Mouse (Mus musculus) thymus, adult 2 months (tissue): Measurements from ENCODE around the gene Mrpl34. TPM values are rescaled to one million over a fixed set of nuclear protein-coding genes. Genes with fewer than 3 reads are reported as not detected.

Experiments
- DNase-seq: peaks from one replicate; pipeline ENCODE4 v3.0.0; 2021
- H3K27ac ChIP-seq: fragments of 200-500 bp; 2 replicates; pipeline ENCODE4 v1.5.1; 2012; ENCODE audit warnings: low read length, control low read depth; ENCODE audit not compliant: control insufficient read depth, insufficient read depth
- H3K27me3 ChIP-seq: fragments of 200-500 bp; 2 replicates; pipeline ENCODE4 v1.6.1; 2012; ENCODE audit warnings: mild to moderate bottlenecking, low read length, moderate library complexity, mixed read lengths; ENCODE audit not compliant: control insufficient read depth, insufficient read depth
- H3K36me3 ChIP-seq: fragments of 200-500 bp; 2 replicates; pipeline ENCODE4 v1.6.1; 2012; ENCODE audit warnings: mild to moderate bottlenecking, low read length, moderate library complexity; ENCODE audit not compliant: control insufficient read depth, insufficient read depth
- H3K4me1 ChIP-seq: fragments of 200-500 bp; replicated peaks from 2 replicates; pipeline ENCODE4 v1.6.1; 2012; ENCODE audit warnings: low read length; ENCODE audit not compliant: control insufficient read depth, insufficient read depth
- H3K4me3 ChIP-seq: fragments of 200-500 bp; 2 replicates; pipeline ENCODE4 v1.5.1; 2012; ENCODE audit warnings: mild to moderate bottlenecking, low read length, control low read depth, moderate library complexity; ENCODE audit not compliant: control insufficient read depth, insufficient read depth
- CTCF ChIP-seq: fragments of 200-500 bp; IDR thresholded peaks from 2 replicates; pipeline ENCODE4 v1.5.1; 2012; ENCODE audit warnings: mild to moderate bottlenecking, control low read depth, low read length, moderate library complexity, borderline replicate concordance; ENCODE audit not compliant: control insufficient read depth, poor library complexity, insufficient read depth; ENCODE audit errors: extremely low read depth
- POLR2A ChIP-seq: fragments of 200-500 bp; IDR thresholded peaks from 2 replicates; pipeline ENCODE4 v1.6.1; 2012; ENCODE audit warnings: mild to moderate bottlenecking, low read length, control low read depth, moderate library complexity; ENCODE audit not compliant: control insufficient read depth, poor library complexity, insufficient read depth; ENCODE audit errors: extremely low read depth
- WGBS: fragments of 180-500 bp; shearing (Covaris S2); methylation state at CpG from one replicate; pipeline ENCODE4 v1.1.7; 2018; 5-methylcytosine and 5-hydroxymethylcytosine counted together
- polyA plus RNA-seq: library from polyadenylated mRNA; depleted of rRNA; stranded (reverse); fragments of >200 nt; gene quantifications from 2 replicates; pipeline ENCODE4 v1.2.3, GENCODE M21; 2012

Gene Mrpl34
- polyA plus RNA-seq, 1 experiment: 125 TPM

- 79% methylated on average over 4 of the region's 4 CpGs for WGBS
- no peaks in the 10 kb centered on the region for H3K27me3 ChIP-seq
Observed at GRCm38 (mm10) chr8:71451337-71451736, 13.4 kb upstream of the Mrpl34 start.

GRCm38 (mm10) chr8:71451777-71452176, 13.0 kb upstream of the Mrpl34 start:
- 81% methylated on average over 11 of the region's 11 CpGs for WGBS
- H3K4me3 ChIP-seq: no peak overlapping the region
- no peak for TF ChIP-seq POLR2A
- no peak for TF ChIP-seq CTCF
- peaks cover 2% of the 10 kb centered on the region; the same call in 1 of the 2 replicates for H3K36me3 ChIP-seq
- no peak for DNase-seq
- no peak overlapping the region for H3K27ac ChIP-seq
- 0 out of 2 replicates have a peak, but pooled peaks cover 3% of the 10 kb centered on the region for H3K4me1 ChIP-seq
- H3K27me3 ChIP-seq: no peaks in the 10 kb centered on the region

More at GRCm38 (mm10) chr8:71451337-71451736, 13.4 kb upstream of the Mrpl34 start:
- Histone ChIP-seq H3K4me1 (0 out of 2 replicates have a peak, but pooled peaks cover 3% of the 10 kb centered on the region), H3K36me3 (no peaks in the 10 kb centered on the region; the same call in 1 of the 2 replicates), H3K27ac (no peak overlapping the region), H3K4me3 (no peak overlapping the region)
- TF ChIP-seq POLR2A (no peak), CTCF (no peak)
- DNase-seq: no peak

- WGBS: 85% methylated on average over 2 of the region's 2 CpGs
- DNase-seq: no peak
- 0 out of 2 replicates have a peak, but pooled peaks cover 3% of the 10 kb centered on the region for H3K4me1 ChIP-seq
- H3K27ac ChIP-seq: no peak overlapping the region
- no peaks in the 10 kb centered on the region for H3K27me3 ChIP-seq
- TF ChIP-seq CTCF (no peak), POLR2A (no peak)
- peaks cover 11% of the 10 kb centered on the region for H3K36me3 ChIP-seq
- no peak overlapping the region for H3K4me3 ChIP-seq
Observed at GRCm38 (mm10) chr8:71452669-71453068, 12.1 kb upstream of the Mrpl34 start.

- H3K36me3 ChIP-seq: peaks cover 30% of the 10 kb centered on the region
- 0 out of 2 replicates have a peak, but pooled peaks cover 3% of the 10 kb centered on the region for H3K4me1 ChIP-seq
- no peaks in the 10 kb centered on the region for H3K27me3 ChIP-seq
- whole genome bisulfite sequencing: 92% methylated on average over 8 of the region's 8 CpGs
- H3K4me3 ChIP-seq: no peak overlapping the region
- TF ChIP-seq CTCF (no peak), POLR2A (no peak)
- DNase-seq: no peak
- no peak overlapping the region for H3K27ac ChIP-seq
Observed at GRCm38 (mm10) chr8:71454668-71455067, 10.1 kb upstream of the Mrpl34 start.

DNA sequence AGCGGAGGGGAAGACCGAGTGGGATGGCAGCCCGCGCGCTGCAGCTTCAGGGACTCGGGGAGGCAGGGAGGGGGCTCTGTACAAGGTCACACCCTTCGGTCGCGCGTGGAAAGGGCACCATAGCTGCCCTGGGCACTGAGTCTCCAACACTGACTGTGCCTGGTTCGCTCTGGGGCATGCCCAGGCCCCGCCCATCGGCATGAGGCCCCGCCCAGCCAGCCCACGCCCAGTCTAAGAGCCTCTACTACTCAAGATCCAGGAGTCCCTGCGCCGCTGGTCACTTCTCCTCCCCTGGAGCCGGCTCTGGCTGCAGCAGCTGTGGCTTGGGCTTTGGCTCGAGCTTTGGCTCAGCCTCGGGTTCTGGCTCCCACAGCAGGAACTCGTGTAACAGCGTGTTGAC, 7.9 kb upstream of the Mrpl34 start:
- DNase-seq: no peak
- H3K4me3 ChIP-seq: no peak overlapping the region
- H3K27ac ChIP-seq: no peak overlapping the region
- TF ChIP-seq CTCF: no peak
- TF ChIP-seq POLR2A: no peak
- peaks cover 43% of the 10 kb centered on the region for H3K36me3 ChIP-seq
- peaks cover 15% of the 10 kb centered on the region for H3K4me1 ChIP-seq
- no peaks in the 10 kb centered on the region for H3K27me3 ChIP-seq
- 87% methylated on average over 22 of the region's 22 CpGs for WGBS

- peaks cover 18% of the 10 kb centered on the region for H3K4me1 ChIP-seq
- H3K36me3 ChIP-seq: peaks cover 43% of the 10 kb centered on the region
- no peak overlapping the region for H3K4me3 ChIP-seq
- WGBS: 96% methylated on average over 20 of the region's 20 CpGs
- no peak for DNase-seq
- no peaks in the 10 kb centered on the region for H3K27me3 ChIP-seq
- H3K27ac ChIP-seq: no peak overlapping the region
- no peak for TF ChIP-seq CTCF
- TF ChIP-seq POLR2A: no peak
Observed at GRCm38 (mm10) chr8:71457659-71458270, 7.0 kb upstream of the Mrpl34 start.

DNA sequence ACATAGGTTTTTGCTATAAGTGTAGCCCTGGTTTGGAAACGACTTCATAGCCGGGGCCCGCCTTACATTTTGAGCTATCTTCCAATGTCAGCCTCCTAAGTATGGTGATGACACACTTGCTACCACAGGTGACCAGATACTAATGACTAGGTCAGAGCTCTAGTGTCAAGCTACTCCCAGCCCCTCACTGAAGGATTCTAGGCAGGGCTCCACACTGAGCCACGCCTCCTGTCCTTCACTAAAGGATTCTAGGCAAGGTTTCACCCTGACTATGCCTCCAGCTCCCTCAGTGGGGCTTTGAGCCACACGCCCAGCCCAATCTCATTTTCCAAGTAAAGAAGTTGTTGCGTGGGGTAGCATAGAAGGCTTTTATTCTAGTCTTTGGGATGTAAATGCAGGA, 4.0 kb upstream of the Mrpl34 start:
- WGBS: 97% methylated on average over 6 of the region's 6 CpGs
- Histone ChIP-seq H3K27ac (no peak overlapping the region), H3K36me3 (peaks cover 43% of the 10 kb centered on the region), H3K4me1 (peaks cover 30% of the 10 kb centered on the region), H3K4me3 (no peak overlapping the region), H3K27me3 (no peaks in the 10 kb centered on the region)
- DNase-seq: no peak
- no peak for TF ChIP-seq POLR2A
- no peak for TF ChIP-seq CTCF
